Mouse (Mus musculus) adrenal gland, adult 18-20 months (tissue): ENCODE results near the gene Mphosph9. TPM values are rescaled to one million over a fixed set of nuclear protein-coding genes. Genes with fewer than 3 reads are reported as not detected.

Source experiments
- DNase-seq, 2 experiments: peaks; one replicate each; pipeline ENCODE4 v3.0.0; 2021 to 2022; ENCODE audit warnings: low spot score in 2 of 2
- total RNA-seq, 2 experiments: library from RNA; stranded (reverse); gene quantifications; 1 replicate in 1 of 2; 2 replicates in 1 of 2; pipeline ENCODE4 v1.2.3; 2021

The Mphosph9 gene
- total RNA-seq, 2 experiments from 2014 or later: 5.7 to 7.6 TPM

- no peak for DNase-seq
Observed at GRCm38 (mm10) chr5:124241686-124242444, 85.9 kb downstream of the Mphosph9 start.

DNA sequence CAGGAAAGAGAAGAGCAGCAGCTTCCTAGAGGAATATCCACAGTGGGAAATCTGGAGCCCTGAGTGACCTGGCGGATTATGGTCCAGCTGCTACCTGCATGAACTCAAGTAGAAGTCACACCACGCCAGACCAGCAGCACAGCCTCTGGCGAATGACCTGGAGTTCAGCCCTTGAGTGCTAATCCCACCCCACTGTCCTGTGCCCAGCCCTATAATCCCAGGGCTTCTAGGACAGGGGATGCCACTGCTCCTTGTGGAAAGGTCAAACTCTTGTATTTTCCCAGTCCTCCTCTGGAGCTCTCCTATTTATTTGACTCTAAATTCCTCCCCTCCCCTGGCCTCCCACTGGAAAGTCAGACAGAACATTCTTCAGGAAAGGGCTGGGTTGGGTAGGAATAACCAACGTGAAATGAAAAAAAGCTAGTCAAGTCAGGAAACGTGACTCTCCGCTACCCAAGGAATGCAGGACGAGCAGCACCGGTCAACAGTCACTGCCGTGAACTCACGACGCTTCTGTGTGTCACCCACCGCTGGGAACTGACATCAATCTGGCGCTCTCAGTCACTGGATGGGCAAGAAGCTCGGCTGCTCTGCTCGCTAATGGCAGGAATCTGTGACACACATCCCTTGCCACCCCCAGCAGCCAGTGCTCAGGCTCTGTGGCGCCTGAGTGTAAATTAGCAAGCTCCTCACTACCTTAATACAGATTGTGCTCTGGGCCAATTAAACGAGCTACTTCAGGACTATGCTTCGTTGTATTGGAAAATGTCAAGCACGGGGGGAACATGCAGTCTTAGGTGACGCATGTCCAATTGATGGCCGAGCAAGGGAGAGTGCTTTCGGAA lies 86.7 kb downstream of the Mphosph9 start:
- no peak for DNase-seq

DNA sequence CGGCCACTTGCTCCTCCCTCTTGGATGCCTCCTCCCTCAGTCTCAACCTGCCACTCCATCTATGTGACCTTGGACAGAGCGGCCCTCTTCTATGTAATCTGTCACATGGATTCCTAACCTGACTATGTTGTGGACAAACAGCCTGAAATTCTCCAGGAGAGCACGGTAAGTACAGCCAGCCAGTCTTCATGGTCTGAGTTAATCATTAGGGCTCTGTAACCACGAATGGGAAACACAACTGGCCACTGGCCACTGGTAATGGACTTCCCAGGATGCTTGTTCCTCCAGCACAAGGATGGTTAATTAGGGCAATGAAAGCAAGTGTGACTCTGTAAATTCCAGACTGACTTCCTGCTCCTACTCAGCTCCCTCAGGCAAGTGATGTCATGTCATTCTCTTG lies 91.6 kb downstream of the Mphosph9 start:
- no peak for DNase-seq

GRCm38 (mm10) chr5:124234778-124235177 lies 93.0 kb downstream of the Mphosph9 start:
- no peak for DNase-seq

GRCm38 (mm10) chr5:124233874-124234661 lies 93.7 kb downstream of the Mphosph9 start:
- DNase-seq: no peak

- no peak for DNase-seq
Observed at GRCm38 (mm10) chr5:124233144-124233465, 94.7 kb downstream of the Mphosph9 start.

GRCm38 (mm10) chr5:124232360-124233143 lies 95.2 kb downstream of the Mphosph9 start:
- DNase-seq: no peak

DNA sequence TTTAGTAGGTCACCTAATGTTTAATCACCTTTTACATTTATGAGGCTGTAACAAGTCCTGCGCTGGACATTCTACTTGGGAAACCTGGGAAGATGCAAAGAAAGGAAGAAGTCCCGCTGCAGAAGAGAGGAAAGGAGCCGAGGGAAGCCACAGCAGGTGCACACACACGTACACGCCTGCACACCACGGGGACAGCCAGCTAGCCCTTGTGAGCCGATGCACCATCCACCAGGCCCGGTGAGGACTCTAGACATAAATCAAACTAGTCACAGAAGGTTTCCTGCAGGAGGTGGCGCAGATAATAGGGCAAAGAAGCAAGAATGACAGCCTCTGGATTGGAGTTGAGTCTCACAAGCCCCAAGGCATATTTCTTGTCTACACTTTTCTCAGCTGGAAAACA lies 97.3 kb downstream of the Mphosph9 start:
- no peak for DNase-seq

DNA sequence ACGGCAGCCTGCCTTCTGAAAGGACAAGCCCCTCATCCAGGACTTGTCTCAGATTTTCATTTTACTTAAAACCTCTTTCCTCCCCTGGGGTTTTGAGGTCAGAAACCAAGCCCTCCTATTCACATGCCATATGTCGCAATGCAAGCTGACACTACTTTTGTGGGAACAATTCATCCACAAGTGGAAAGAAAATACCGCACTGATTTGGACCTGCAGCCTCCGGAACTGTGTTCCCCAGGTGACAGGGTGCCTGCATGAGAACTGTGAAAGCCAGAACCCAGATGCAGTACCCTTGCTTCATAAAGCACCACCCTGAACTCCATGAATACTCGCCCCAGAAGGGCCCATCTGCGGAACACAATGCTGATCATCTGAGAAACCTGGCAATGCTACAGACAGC lies 100.6 kb downstream of the Mphosph9 start:
- DNase-seq: no peak

DNA sequence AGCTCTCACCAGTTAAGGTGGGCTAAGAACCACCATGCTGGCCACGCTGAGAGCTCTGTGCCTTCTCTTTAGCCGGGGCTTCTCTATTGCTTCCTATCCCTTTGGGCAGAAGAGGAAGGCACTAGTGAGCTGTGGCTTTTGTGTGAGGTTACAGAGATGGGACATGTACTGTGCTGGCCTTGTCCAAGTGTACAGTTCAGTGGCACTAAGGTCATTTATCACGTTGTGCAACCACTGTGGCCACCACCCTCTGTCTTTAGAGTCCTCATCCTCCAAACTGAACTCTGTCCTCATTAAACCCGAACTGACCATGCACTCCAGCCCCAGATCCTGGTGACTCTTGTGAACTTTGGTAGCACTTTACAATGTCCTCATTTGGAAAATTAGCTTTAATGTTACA lies 101.3 kb downstream of the Mphosph9 start:
- no peak for DNase-seq

- DNase-seq: no peak
Observed at GRCm38 (mm10) chr5:124225891-124226290, 101.9 kb downstream of the Mphosph9 start.

DNA sequence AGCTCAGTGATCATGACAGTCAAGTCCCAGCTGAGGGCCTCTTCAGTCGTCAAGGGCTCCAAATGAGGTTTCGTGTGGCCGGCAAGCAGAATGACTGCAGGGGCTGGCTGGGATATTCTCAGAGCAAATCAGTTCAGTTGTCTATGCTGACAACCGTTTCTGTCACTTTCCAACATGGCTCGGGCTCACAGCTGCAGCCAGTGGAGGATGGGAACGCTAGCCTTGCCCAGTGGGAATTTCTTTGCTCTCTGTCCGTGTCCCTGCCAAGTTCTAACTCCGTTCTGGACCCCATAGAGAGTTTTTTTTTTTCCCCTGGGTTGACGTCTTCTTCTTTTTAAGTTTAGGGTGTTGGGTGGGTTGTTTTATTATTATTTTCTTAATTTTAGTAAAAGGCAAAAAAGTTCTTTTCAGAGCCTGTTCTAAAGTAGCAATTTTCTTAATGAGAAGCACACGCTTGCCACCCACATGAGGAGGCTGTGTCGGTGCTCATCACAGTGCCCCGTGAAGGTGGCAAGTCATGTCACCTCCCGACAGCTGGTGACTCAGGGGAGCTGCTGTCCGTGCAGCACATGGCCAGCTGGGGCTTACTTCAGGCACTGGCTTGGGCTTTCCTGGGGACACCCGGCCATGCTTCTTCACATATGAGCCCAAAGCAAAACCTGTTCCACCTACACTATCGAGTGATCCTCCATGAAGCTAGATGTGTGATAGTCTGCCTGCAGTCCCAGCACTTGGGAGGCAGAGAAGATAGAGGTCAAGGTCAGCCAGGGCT lies 103.3 kb downstream of the Mphosph9 start:
- DNase-seq: no peak

- DNase-seq: no peak
Observed at GRCm38 (mm10) chr5:124223574-124223973, 104.2 kb downstream of the Mphosph9 start.

- DNase-seq: no peak
Observed at GRCm38 (mm10) chr5:124222696-124223095, 105.1 kb downstream of the Mphosph9 start.

- no peak for DNase-seq
Observed at GRCm38 (mm10) chr5:124221736-124222040, 106.1 kb downstream of the Mphosph9 start.

DNA sequence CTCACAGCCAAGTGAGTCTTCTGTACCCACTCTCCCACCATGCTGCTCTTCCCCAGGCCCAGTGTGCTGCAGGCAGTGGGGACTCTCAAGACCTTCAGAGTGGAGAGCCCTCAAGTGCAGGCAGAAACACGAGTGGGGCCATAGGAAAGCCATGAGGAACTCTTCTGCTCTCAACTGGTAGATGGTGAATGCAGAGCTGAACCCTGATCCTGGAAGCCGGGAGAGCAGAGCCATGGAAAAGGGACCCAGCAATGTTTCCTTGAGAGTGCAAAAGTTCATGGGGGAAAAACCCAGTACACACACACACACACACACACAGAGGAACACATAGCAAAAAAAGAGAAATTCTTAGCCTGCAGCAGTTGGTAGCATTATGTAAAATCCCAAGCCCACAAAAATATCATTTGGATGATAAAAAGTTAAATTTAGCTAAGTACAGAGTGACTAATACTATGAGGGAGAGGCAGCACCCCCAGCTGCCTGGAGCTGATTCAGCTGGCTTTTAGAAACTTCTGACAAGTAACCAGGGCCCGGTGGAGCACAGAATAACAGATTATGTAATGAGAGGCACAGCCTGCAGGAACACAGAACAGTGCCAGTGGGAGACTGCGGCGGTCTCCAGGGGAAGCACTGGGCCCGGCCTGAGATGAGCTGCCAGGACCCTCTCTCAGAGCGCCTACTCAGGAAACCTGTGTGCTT lies 106.6 kb downstream of the Mphosph9 start:
- peak; percentile 56 to 71 for DNase-seq

GRCm38 (mm10) chr5:124220551-124220950 lies 107.2 kb downstream of the Mphosph9 start:
- DNase-seq: no peak

DNA sequence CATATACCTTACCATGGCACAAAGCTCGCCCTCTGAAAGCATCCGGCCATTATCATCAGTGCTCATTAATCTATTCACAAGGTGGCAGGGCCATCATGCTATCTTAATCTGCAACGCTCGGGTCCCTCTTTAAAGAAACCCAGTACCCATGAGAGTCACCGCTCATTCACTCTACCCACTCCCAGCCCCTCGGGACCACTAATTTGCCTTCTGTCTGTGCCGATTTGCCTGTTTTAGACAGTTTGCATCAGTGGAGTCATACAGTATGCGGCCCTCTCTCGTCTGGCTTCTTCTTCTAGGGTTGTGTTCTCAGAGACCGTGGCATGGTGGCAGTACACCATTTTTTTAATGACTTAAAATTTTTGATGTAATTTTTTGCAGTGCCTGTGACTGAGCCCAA lies 108.3 kb downstream of the Mphosph9 start:
- no peak for DNase-seq

DNA sequence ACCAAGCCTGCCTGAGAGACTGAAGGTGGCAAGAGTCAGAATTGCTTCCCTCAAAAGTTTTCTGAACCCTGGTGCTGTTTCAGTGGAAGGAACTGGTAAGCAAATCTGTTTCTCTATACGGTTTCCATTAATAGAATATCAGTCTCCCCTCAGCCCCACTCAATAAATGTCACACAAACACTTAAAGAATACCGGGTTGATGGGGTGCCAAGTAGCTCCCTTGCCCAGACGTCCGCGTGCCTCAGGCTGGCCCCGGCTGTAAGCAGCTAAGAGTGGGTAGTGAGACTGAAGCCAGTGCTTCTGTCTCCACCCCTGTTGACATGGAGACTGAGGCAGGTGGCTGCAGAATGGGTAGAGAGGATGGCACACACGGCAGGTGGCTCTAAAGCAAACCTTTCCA lies 108.8 kb downstream of the Mphosph9 start:
- no peak for DNase-seq
